Comparison of ENCODE assay signal across 9 mouse cellular contexts in genomic region chr3:109307406-109307805, GRCm38 (mm10). TPM values are rescaled to one million over a fixed set of nuclear protein-coding genes. Genes with fewer than 3 reads are reported as not detected.
A peak's percentile ranks its signal among the peaks of the same experiment; 100 is the strongest.
DNase-seq lines count a peak whose midpoint lies in the region; ATAC-seq and TF ChIP-seq lines count a peak whose summit lies in the region.
"Had no signal": no experiment of that assay in that cellular context is flagged by ENCODE, and none has a peak within 500 bp of the region (broad histone marks: within the 10 kb centered on the region; RNA-seq: fewer than 3 reads in every experiment).

No protein-coding gene starts in this region.

- intact Hi-C loops in heart, postnatal 25 days (cut with DNase I), result loop anchor here (5.0 kb wide), 1 partner anchor 55 kb away; no protein-coding TSS in a partner anchor

- H3K4me2 ChIP-seq in midbrain, postnatal 0 days (ENCODE audit: low read depth, low read length, poor library complexity, severe bottlenecking), result no peak overlapping the region
- H3K4me2 ChIP-seq: midbrain, embryonic 12.5 days had no signal

- H3K27ac ChIP-seq in layer of hippocampus, adult 2 months, result no peak overlapping the region
- no peak overlapping the region for H3K27ac ChIP-seq in kidney, adult 2 months (ENCODE audit: insufficient read depth, low read depth, low read length)
- H3K27ac ChIP-seq in midbrain, postnatal 0 days (ENCODE audit: low read depth, low read length), result no peak overlapping the region
- H3K27ac ChIP-seq: midbrain, embryonic 12.5 days had no signal

- TF ChIP-seq POLR2A in kidney, adult 2 months (IDR thresholded peaks at IDR 0.05; ENCODE audit: low read depth, low read length), result no peak

- peak; percentile 86 for ATAC-seq in midbrain, postnatal 0 days (ENCODE audit: low FRiP score)

- H3K27me3 ChIP-seq in kidney, adult 2 months (replicated peaks; ENCODE audit: control insufficient read depth, insufficient read depth, low read length), result no peaks in the 10 kb centered on the region
- H3K27me3 ChIP-seq in midbrain, postnatal 0 days (ENCODE audit: insufficient read depth, low read length), result no peaks in the 10 kb centered on the region
- H3K27me3 ChIP-seq: midbrain, embryonic 12.5 days had no signal

- WGBS in kidney, adult 2 months, result 54% methylated on average over 7 of the region's 7 CpGs
- 50% methylated on average over 7 of the region's 7 CpGs for WGBS in midbrain, postnatal 0 days

- DNase-seq in layer of hippocampus, adult 2 months (ENCODE audit: low spot score in 2 of 2), result peak; percentile 15 to 23
- DNase-seq in layer of hippocampus, postnatal 25 days (ENCODE audit: extremely low spot score in 1 of 2, low spot score in 1 of 2), result no peak
- peak; percentile 58 for DNase-seq in fat pad, adult 2 months (ENCODE audit: extremely low read depth, low read depth, low spot score)
- DNase-seq in kidney, adult 2 months, result peak; percentile 90
- DNase-seq in midbrain, postnatal 0 days (ENCODE audit: low spot score), result peak; percentile 72
- no peak for DNase-seq in gastrocnemius, adult 18-20 months (ENCODE audit: low spot score)
- no peak for DNase-seq in thymus, adult 18-20 months
- no peak for DNase-seq in heart, postnatal 25 days (ENCODE audit: low spot score)

- H3K4me3 ChIP-seq in layer of hippocampus, adult 2 months, result no peak overlapping the region
- H3K4me3 ChIP-seq in kidney, adult 2 months (ENCODE audit: insufficient read depth, low read depth, low read length), result no peak overlapping the region
- H3K4me3 ChIP-seq in midbrain, postnatal 0 days (ENCODE audit: low read depth, low read length), result no peak overlapping the region
- H3K4me3 ChIP-seq: midbrain, embryonic 12.5 days had no signal

- no peak overlapping the region for H3K9ac ChIP-seq in midbrain, postnatal 0 days (replicated peaks; ENCODE audit: low read length, poor library complexity, severe bottlenecking)
- H3K9ac ChIP-seq: midbrain, embryonic 12.5 days had no signal

- H3K36me3 ChIP-seq in kidney, adult 2 months (ENCODE audit: control insufficient read depth, insufficient read depth, low read length), result no peaks in the 10 kb centered on the region
- H3K36me3 ChIP-seq in midbrain, postnatal 0 days (ENCODE audit: insufficient read depth, low read length), result no peaks in the 10 kb centered on the region
- H3K36me3 ChIP-seq: midbrain, embryonic 12.5 days had no signal

- no peaks in the 10 kb centered on the region for H3K4me1 ChIP-seq in kidney, adult 2 months (ENCODE audit: control insufficient read depth, insufficient read depth, low read length)
- no peaks in the 10 kb centered on the region for H3K4me1 ChIP-seq in midbrain, postnatal 0 days (ENCODE audit: insufficient read depth, low read length)
- H3K4me1 ChIP-seq: midbrain, embryonic 12.5 days had no signal

- H3K9me3 ChIP-seq in midbrain, postnatal 0 days (ENCODE audit: low read length), result no peaks in the 10 kb centered on the region
- H3K9me3 ChIP-seq: midbrain, embryonic 12.5 days had no signal

- no peak for TF ChIP-seq CTCF in layer of hippocampus, adult 2 months (conservative IDR thresholded peaks at IDR 0.05)
- no peak for TF ChIP-seq CTCF in kidney, adult 2 months (conservative IDR thresholded peaks at IDR 0.05; ENCODE audit: insufficient read depth, insufficient read length, low read depth, low read length)
- TF ChIP-seq CTCF in midbrain, postnatal 0 days (IDR thresholded peaks at IDR 0.05), result no peak

RNA-seq across cellular contexts. Expression of gene Vav3, which starts 33.0 kb away (rescaled TPM):
- total RNA-seq in layer of hippocampus, adult 2 months (2021), result 10 to 100 TPM; 12.3 to 18.7 TPM
- 10 to 100 TPM; 11.2 to 15.9 TPM for total RNA-seq in layer of hippocampus, postnatal 25 days (2021)
- 5.4 and 6.8 TPM in 2 replicates for polyA plus RNA-seq in kidney, adult 2 months (2012; rRNA removed)
- total RNA-seq in midbrain, postnatal 0 days (2014; rRNA removed), result 9.2 and 13.6 TPM in 2 replicates
- 8.3 and 11.6 TPM in 2 replicates for polyA plus RNA-seq in midbrain, postnatal 0 days (2015; fragmentation: Nextera tagmentation; extraction: Ambion mirVana)
- 1 to 10 TPM; 1.5 to 1.9 TPM for total RNA-seq in gastrocnemius, adult 18-20 months (2021)
- 1 to 10 TPM; 6.2 to 6.3 TPM for total RNA-seq in heart, postnatal 25 days (2021)

Comparison
In these comparisons a context has a peak if more than half of its experiments do, and no peak if none do; other contexts are left out.
1. DNase-seq: peak in layer of hippocampus, adult 2 months (2 of 2), fat pad, adult 2 months (single experiment), kidney, adult 2 months (single experiment) and midbrain, postnatal 0 days (single experiment); none in layer of hippocampus, postnatal 25 days (0 of 2), gastrocnemius, adult 18-20 months (single experiment), thymus, adult 18-20 months (0 of 2) and heart, postnatal 25 days (single experiment).